19 mouse cellular contexts compared by ENCODE assay signal in genomic region chr14:93675273-93676068, GRCm38 (mm10).
A peak's percentile ranks its signal among the peaks of the same experiment; 100 is the strongest.
DNase-seq lines count a peak whose midpoint lies in the region; ATAC-seq and TF ChIP-seq lines count a peak whose summit lies in the region.
"Had no signal": no experiment of that assay in that cellular context is flagged by ENCODE, and none has a peak within 500 bp of the region (broad histone marks: within the 10 kb centered on the region; RNA-seq: fewer than 3 reads in every experiment).

No protein-coding gene starts in this region.

- no peak for TF ChIP-seq CTCF in hindbrain, postnatal 0 days (IDR thresholded peaks at IDR 0.05; ENCODE audit: low read depth)

- H3K4me1 ChIP-seq in hindbrain, postnatal 0 days (ENCODE audit: insufficient read depth, low read length), result no peaks in the 10 kb centered on the region
- H3K4me1 ChIP-seq in hindbrain, embryonic 10.5 days (replicated peaks), result no peaks in the 10 kb centered on the region
- H3K4me1 ChIP-seq: heart, embryonic 10.5 days; kidney, embryonic 15.5 days; limb, embryonic 15.5 days; lung, embryonic 15.5 days; stomach, embryonic 15.5 days had no signal

- no peak overlapping the region for H3K4me2 ChIP-seq in hindbrain, postnatal 0 days (ENCODE audit: low read depth, low read length)
- H3K4me2 ChIP-seq: kidney, embryonic 15.5 days; limb, embryonic 15.5 days; lung, embryonic 15.5 days; stomach, embryonic 15.5 days had no signal

- peak; percentile 23 for DNase-seq in hindbrain, postnatal 0 days (ENCODE audit: low spot score)
- no peak for DNase-seq in hindbrain, embryonic 10.5 days (ENCODE audit: low spot score)
- DNase-seq in cerebellum, postnatal 14 days, result peak; percentile 77 to 89
- peak; percentile 69 for DNase-seq in layer of hippocampus, adult 9-11 months
- no peak for DNase-seq in thymus, postnatal 36 days
- no peak for DNase-seq in thymus, adult 18-20 months
- DNase-seq in ovary, postnatal 10 days (ENCODE audit: low spot score), result no peak
- DNase-seq: adrenal gland, postnatal 10 days; B cell, adult 2 months; gastrocnemius, postnatal 14 days; heart, postnatal 4 days; thymus, postnatal 4 days had no signal

- H3K27me3 ChIP-seq in hindbrain, postnatal 0 days (ENCODE audit: insufficient read depth, low read length), result no peaks in the 10 kb centered on the region
- no peaks in the 10 kb centered on the region for H3K27me3 ChIP-seq in hindbrain, embryonic 10.5 days (ENCODE audit: insufficient read depth, poor library complexity, severe bottlenecking)
- H3K27me3 ChIP-seq: kidney, embryonic 15.5 days; limb, embryonic 15.5 days; lung, embryonic 15.5 days; stomach, embryonic 15.5 days had no signal

- ATAC-seq in hindbrain, postnatal 0 days, result no peak
- peak; percentile 95 for ATAC-seq in cerebellum, adult (ENCODE audit: insufficient number of reproducible peaks, low FRiP score, low TSS enrichment)
- ATAC-seq: inflammation-experienced regulatory T-cells, adult 6 months had no signal

- H3K9ac ChIP-seq in hindbrain, postnatal 0 days (replicated peaks; ENCODE audit: low read length), result no peak overlapping the region
- H3K9ac ChIP-seq: kidney, embryonic 15.5 days; limb, embryonic 15.5 days; lung, embryonic 15.5 days; stomach, embryonic 15.5 days had no signal

- no peak overlapping the region for H3K4me3 ChIP-seq in hindbrain, postnatal 0 days (ENCODE audit: low read length)
- H3K4me3 ChIP-seq in hindbrain, embryonic 10.5 days, result no peak overlapping the region
- H3K4me3 ChIP-seq: heart, embryonic 10.5 days; kidney, embryonic 15.5 days; limb, embryonic 15.5 days; lung, embryonic 15.5 days; stomach, embryonic 15.5 days had no signal

- H3K9me3 ChIP-seq in hindbrain, postnatal 0 days (ENCODE audit: low read length), result peaks cover 5% of the 10 kb centered on the region; the same call in 1 of the 2 replicates
- 0 out of 2 replicates have a peak, but pooled peaks cover 3% of the 10 kb centered on the region for H3K9me3 ChIP-seq in hindbrain, embryonic 10.5 days
- H3K9me3 ChIP-seq: heart, embryonic 10.5 days; kidney, embryonic 15.5 days; limb, embryonic 15.5 days; lung, embryonic 15.5 days; stomach, embryonic 15.5 days had no signal

- no peak overlapping the region for H3K27ac ChIP-seq in hindbrain, postnatal 0 days
- no peak overlapping the region for H3K27ac ChIP-seq in hindbrain, embryonic 10.5 days
- H3K27ac ChIP-seq: heart, embryonic 10.5 days; kidney, embryonic 15.5 days; limb, embryonic 15.5 days; lung, embryonic 15.5 days; stomach, embryonic 15.5 days had no signal

- no peaks in the 10 kb centered on the region; the same call in 1 of the 2 replicates for H3K36me3 ChIP-seq in hindbrain, postnatal 0 days (ENCODE audit: insufficient read depth, low read length)
- no peaks in the 10 kb centered on the region for H3K36me3 ChIP-seq in hindbrain, embryonic 10.5 days
- H3K36me3 ChIP-seq: heart, embryonic 10.5 days; kidney, embryonic 15.5 days; limb, embryonic 15.5 days; lung, embryonic 15.5 days; stomach, embryonic 15.5 days had no signal

- 79% methylated on average over 5 of the region's 5 CpGs for WGBS in hindbrain, postnatal 0 days
- 86% methylated on average over 5 of the region's 5 CpGs for WGBS in hindbrain, embryonic 10.5 days

Comparison
In these comparisons a context has a peak if more than half of its experiments do, and no peak if none do; other contexts are left out.
1. DNase-seq: peak in hindbrain, postnatal 0 days (single experiment), cerebellum, postnatal 14 days (2 of 2) and layer of hippocampus, adult 9-11 months (single experiment); none in hindbrain, embryonic 10.5 days (single experiment), thymus, postnatal 36 days (0 of 2), thymus, adult 18-20 months (0 of 2) and ovary, postnatal 10 days (single experiment).